Mouse (Mus musculus) forebrain, embryonic 10.5 days (tissue): ENCODE measurements around the gene Ms4a15. TPM values are rescaled to one million over a fixed set of nuclear protein-coding genes. Genes with fewer than 3 reads are reported as not detected.

Source experiments
- DNase-seq: peaks from one replicate; pipeline ENCODE4 v3.0.0-alpha.2; 2017; ENCODE audit warnings: low spot score; ENCODE audit errors: extremely low spot score
- H3K27ac ChIP-seq: fragments of 300-500 bp; sonication (generic); 2 replicates; pipeline ENCODE4 v1.5.1; 2016; ENCODE audit warnings: mild to moderate bottlenecking
- H3K27me3 ChIP-seq: fragments of 300-500 bp; sonication (generic); 2 replicates; pipeline ENCODE4 v1.6.1; 2016; ENCODE audit warnings: mild to moderate bottlenecking; ENCODE audit not compliant: poor library complexity, severe bottlenecking
- H3K36me3 ChIP-seq: fragments of 300-500 bp; sonication (generic); replicated peaks from 2 replicates; pipeline ENCODE4 v1.6.1; 2016; ENCODE audit warnings: mild to moderate bottlenecking, moderate library complexity
- H3K4me1 ChIP-seq: fragments of 300-500 bp; sonication (generic); 2 replicates; pipeline ENCODE4 v1.6.1; 2016
- H3K4me3 ChIP-seq: fragments of 300-500 bp; sonication (generic); 2 replicates; pipeline ENCODE4 v1.5.1; 2016; ENCODE audit warnings: mild to moderate bottlenecking, moderate library complexity
- H3K9me3 ChIP-seq: fragments of 300-500 bp; sonication (generic); 2 replicates; pipeline ENCODE4 v1.6.1; 2016; ENCODE audit warnings: mild to moderate bottlenecking, moderate library complexity
- WGBS: fragments of 180-500 bp; shearing (Covaris S2); methylation state at CpG from one replicate; pipeline ENCODE4 v1.1.7; 2016; 5-methylcytosine and 5-hydroxymethylcytosine counted together
- polyA plus RNA-seq: library from polyadenylated mRNA; unstranded; fragments of >200 nt; fragmentation: Nextera tagmentation; extraction: Ambion mirVana; gene quantifications from 2 replicates; pipeline ENCODE4 v1.2.1, GENCODE M21; 2016

The Ms4a15 gene
- polyA plus RNA-seq, 1 experiment from 2014 or later: not detected

DNA sequence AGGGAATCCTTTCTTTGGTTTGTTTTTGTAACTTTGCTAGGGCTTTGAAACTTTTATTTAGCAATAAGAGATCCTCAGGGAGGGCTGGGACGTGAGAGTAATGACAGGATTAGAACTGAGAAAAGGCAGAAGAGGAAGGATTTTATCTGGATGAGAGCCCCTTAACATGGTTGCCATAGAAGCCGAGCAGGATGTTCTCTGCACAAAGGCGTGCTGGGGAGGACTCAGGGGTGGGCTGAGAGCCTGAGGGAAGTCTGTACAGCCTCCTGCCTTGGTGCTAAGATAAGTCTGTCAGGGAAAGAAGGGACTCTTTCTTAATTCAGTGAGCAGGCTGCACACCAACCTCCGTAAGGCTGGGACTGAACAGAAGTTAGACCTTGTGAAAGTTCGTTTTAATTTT lies 58.0 kb downstream of the Ms4a15 start:
- peaks cover 15% of the 10 kb centered on the region for H3K4me1 ChIP-seq
- H3K9me3 ChIP-seq: no peaks in the 10 kb centered on the region; the same call in 1 of the 2 replicates
- H3K36me3 ChIP-seq: no peaks in the 10 kb centered on the region
- no peak overlapping the region for H3K4me3 ChIP-seq
- 28% methylated on average over 5 of the region's 5 CpGs for WGBS
- no peak for DNase-seq
- no peak overlapping the region for H3K27ac ChIP-seq
- peaks cover 22% of the 10 kb centered on the region; the same call in 1 of the 2 replicates for H3K27me3 ChIP-seq

DNA sequence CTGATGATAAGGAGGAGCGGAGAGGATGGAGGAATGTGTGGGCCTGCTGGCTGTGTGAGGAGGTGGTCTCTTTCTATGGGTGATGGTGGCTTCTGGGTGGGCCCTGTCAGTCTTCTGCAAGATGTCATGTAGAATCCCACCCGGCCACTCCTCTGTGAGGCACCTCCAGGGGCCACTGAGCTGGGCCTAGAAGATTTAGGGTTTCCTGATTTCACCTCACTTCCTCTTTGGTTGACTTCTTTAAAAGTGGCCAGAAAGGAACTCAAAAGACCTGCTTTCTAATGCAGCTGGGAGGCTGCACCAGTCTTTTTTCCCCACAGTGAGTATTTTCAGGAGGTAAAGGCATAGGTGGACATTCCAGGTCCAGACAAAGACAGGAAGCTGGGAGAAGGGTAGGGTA lies 62.4 kb downstream of the Ms4a15 start:
- no peak for DNase-seq
- Histone ChIP-seq H3K36me3 (no peaks in the 10 kb centered on the region), H3K9me3 (no peaks in the 10 kb centered on the region), H3K4me1 (peaks cover 28% of the 10 kb centered on the region), H3K27ac (no peak overlapping the region), H3K4me3 (no peak overlapping the region), H3K27me3 (no peaks in the 10 kb centered on the region)
- 84% methylated on average over 2 of the region's 2 CpGs for WGBS

Other genes with a start within 250 kb of the Ms4a15 start
- gene Cd6, start 163.2 kb downstream of the Ms4a15 start, polyA plus RNA-seq: not detected in 2 replicates
- gene Slc15a3, start 153.5 kb downstream of the Ms4a15 start, polyA plus RNA-seq: 0.32 and 0.37 TPM in 2 replicates
- 110 and 115 TPM in 2 replicates for gene Tmem132a, start 123.3 kb downstream of the Ms4a15 start, polyA plus RNA-seq
- 51.4 and 53.8 TPM in 2 replicates for gene Tmem109, start 111.2 kb downstream of the Ms4a15 start, polyA plus RNA-seq
- gene Prpf19, start 98.0 kb downstream of the Ms4a15 start, polyA plus RNA-seq: 43.8 and 47.1 TPM in 2 replicates
- gene Zp1, start 72.6 kb downstream of the Ms4a15 start, polyA plus RNA-seq: not detected in 2 replicates
- 0.06 and 0.09 TPM in 2 replicates for gene Ptgdr2, start 56.1 kb downstream of the Ms4a15 start, polyA plus RNA-seq
- 45.0 and 46.0 TPM in 2 replicates for gene Ccdc86, start 44.0 kb downstream of the Ms4a15 start, polyA plus RNA-seq
- not detected in 2 replicates for gene Ms4a10, start 18.6 kb downstream of the Ms4a15 start, polyA plus RNA-seq
- gene Ms4a18, start 24.8 kb upstream of the Ms4a15 start, polyA plus RNA-seq: not detected in 2 replicates
- not detected in 2 replicates for gene Ms4a8a, start 87.9 kb upstream of the Ms4a15 start, polyA plus RNA-seq
- not detected in 2 replicates for gene 1700017D01Rik, start 137.6 kb upstream of the Ms4a15 start, polyA plus RNA-seq
- not detected in 2 replicates for gene 1700025F22Rik, start 172.1 kb upstream of the Ms4a15 start, polyA plus RNA-seq
- not detected in 2 replicates for gene Ms4a13, start 203.5 kb upstream of the Ms4a15 start, polyA plus RNA-seq
- not detected in 2 replicates for gene Ms4a12, start 239.2 kb upstream of the Ms4a15 start, polyA plus RNA-seq